Mouse (Mus musculus) cerebellum, adult 2 months (tissue): ENCODE results near the gene A830018L16Rik. TPM values are rescaled to one million over a fixed set of nuclear protein-coding genes. Genes with fewer than 3 reads are reported as not detected.

Source experiments
- DNase-seq, 2 experiments: peaks; one replicate each; pipeline ENCODE4 v3.0.0; 2021
- H3K27ac ChIP-seq: fragments of 200-500 bp; 2 replicates; pipeline ENCODE4 v1.5.1; 2012; ENCODE audit warnings: low read length, control low read depth, inconsistent platforms; ENCODE audit not compliant: insufficient read depth
- H3K27me3 ChIP-seq: fragments of 200-500 bp; 2 replicates; pipeline ENCODE4 v1.6.1; 2012; ENCODE audit warnings: inconsistent platforms, mild to moderate bottlenecking, low read length, moderate library complexity; ENCODE audit not compliant: control insufficient read depth, insufficient read depth
- H3K4me1 ChIP-seq: fragments of 200-500 bp; 2 replicates; pipeline ENCODE4 v1.6.1; 2011; ENCODE audit warnings: low read length; ENCODE audit not compliant: control insufficient read depth, insufficient read depth
- H3K4me3 ChIP-seq: fragments of 200-500 bp; replicated peaks from 2 replicates; pipeline ENCODE3; 2011; ENCODE audit warnings: mild to moderate bottlenecking, low read depth, low read length, control low read depth; ENCODE audit not compliant: insufficient read depth
- CTCF ChIP-seq: fragments of 200-500 bp; IDR thresholded peaks from 2 replicates; pipeline ENCODE4 v1.5.1; 2011; ENCODE audit warnings: low read depth, mild to moderate bottlenecking, control low read depth, low read length, moderate library complexity, borderline replicate concordance; ENCODE audit not compliant: insufficient read depth
- POLR2A ChIP-seq: fragments of 200-500 bp; IDR thresholded peaks from 2 replicates; pipeline ENCODE4 v1.6.1; 2011; ENCODE audit warnings: low read length, control low read depth, borderline replicate concordance; ENCODE audit not compliant: insufficient read depth
- WGBS: fragments of 180-500 bp; shearing (Covaris S2); methylation state at CpG from one replicate; pipeline ENCODE4 v1.1.7; 2018; 5-methylcytosine and 5-hydroxymethylcytosine counted together
- polyA plus RNA-seq: library from polyadenylated mRNA; depleted of rRNA; stranded (reverse); fragments of >200 nt; gene quantifications from 2 replicates; pipeline ENCODE4 v1.2.3, GENCODE M21; 2012

Gene A830018L16Rik
- polyA plus RNA-seq, 1 experiment = 7.3 TPM

- 59% methylated on average over 2 of the region's 2 CpGs for WGBS
- no peaks in the 10 kb centered on the region for H3K4me1 ChIP-seq
- no peaks in the 10 kb centered on the region for H3K27me3 ChIP-seq
- H3K27ac ChIP-seq = no peak overlapping the region
- H3K4me3 ChIP-seq = no peak overlapping the region
- TF ChIP-seq POLR2A = no peak
- DNase-seq = no peak
Observed at GRCm38 (mm10) chr1:11792820-11793219, 378.9 kb downstream of the A830018L16Rik start.

- Histone ChIP-seq H3K27ac (no peak overlapping the region), H3K4me1 (no peaks in the 10 kb centered on the region), H3K4me3 (no peak overlapping the region), H3K27me3 (no peaks in the 10 kb centered on the region)
- DNase-seq = peak; percentile 3 to 10
- TF ChIP-seq CTCF (no peak), POLR2A (no peak)
- 9% methylated on average over 2 of the region's 2 CpGs for WGBS
Observed at GRCm38 (mm10) chr1:11795666-11796065, 381.8 kb downstream of the A830018L16Rik start.

- TF ChIP-seq CTCF (no peak), POLR2A (no peak)
- no peaks in the 10 kb centered on the region for H3K4me1 ChIP-seq
- no peaks in the 10 kb centered on the region for H3K27me3 ChIP-seq
- no peak for DNase-seq
- no peak overlapping the region for H3K27ac ChIP-seq
- no peak overlapping the region for H3K4me3 ChIP-seq
- WGBS = 17% methylated on average over 4 of the region's 4 CpGs
Observed at GRCm38 (mm10) chr1:11872847-11873246, 458.9 kb downstream of the A830018L16Rik start.

GRCm38 (mm10) chr1:11873573-11873972 lies 459.7 kb downstream of the A830018L16Rik start:
- H3K4me3 ChIP-seq = no peak overlapping the region
- no peaks in the 10 kb centered on the region for H3K27me3 ChIP-seq
- TF ChIP-seq POLR2A (no peak), CTCF (no peak)
- no peak overlapping the region for H3K27ac ChIP-seq
- DNase-seq = no peak
- WGBS = 48% methylated on average over 1 of the region's 1 CpGs
- no peaks in the 10 kb centered on the region for H3K4me1 ChIP-seq

- TF ChIP-seq POLR2A (no peak), CTCF (no peak)
- Histone ChIP-seq H3K4me1 (no peaks in the 10 kb centered on the region), H3K4me3 (no peak overlapping the region), H3K27ac (no peak overlapping the region), H3K27me3 (no peaks in the 10 kb centered on the region)
- WGBS = 36% methylated on average over 2 of the region's 2 CpGs
- DNase-seq = no peak
Observed at GRCm38 (mm10) chr1:11881706-11882105, 467.8 kb downstream of the A830018L16Rik start.

- no peaks in the 10 kb centered on the region for H3K4me1 ChIP-seq
- no peak overlapping the region for H3K4me3 ChIP-seq
- H3K27me3 ChIP-seq = no peaks in the 10 kb centered on the region
- WGBS = 3% methylated on average over 3 of the region's 3 CpGs
- no peak for TF ChIP-seq POLR2A
- no peak for TF ChIP-seq CTCF
- H3K27ac ChIP-seq = no peak overlapping the region
- DNase-seq = no peak
Observed at GRCm38 (mm10) chr1:11895715-11896114, 481.8 kb downstream of the A830018L16Rik start.

- no peak for DNase-seq
- Histone ChIP-seq H3K27ac (no peak overlapping the region), H3K4me3 (no peak overlapping the region), H3K27me3 (no peaks in the 10 kb centered on the region), H3K4me1 (no peaks in the 10 kb centered on the region)
- no peak for TF ChIP-seq POLR2A
- no peak for TF ChIP-seq CTCF
Observed at GRCm38 (mm10) chr1:11915873-11916272, 502.0 kb downstream of the A830018L16Rik start.

GRCm38 (mm10) chr1:11936984-11937383 lies 523.1 kb downstream of the A830018L16Rik start:
- H3K4me1 ChIP-seq = no peaks in the 10 kb centered on the region
- H3K4me3 ChIP-seq = no peak overlapping the region
- TF ChIP-seq POLR2A (no peak), CTCF (no peak)
- H3K27ac ChIP-seq = no peak overlapping the region
- no peaks in the 10 kb centered on the region for H3K27me3 ChIP-seq
- no peak for DNase-seq
- WGBS = 57% methylated on average over 9 of the region's 9 CpGs
